Mouse (Mus musculus) kidney, embryonic 14.5 days (tissue): Measurements from ENCODE around the gene Tmem140. TPM values are rescaled to one million over a fixed set of nuclear protein-coding genes. Genes with fewer than 3 reads are reported as not detected.

ENCODE experiments used
- ATAC-seq: fragments of 200-750 bp; cut with Nextera tagmentation; 2 replicates; pipeline ENCODE4 v1.8.0; 2017; ENCODE audit warnings: moderate number of reproducible peaks, mild to moderate bottlenecking, moderate TSS enrichment, moderate library complexity; ENCODE audit not compliant: low FRiP score, low TSS enrichment
- H3K27ac ChIP-seq: fragments of 300-500 bp; sonication (generic); 2 replicates; pipeline ENCODE4 v1.5.1; 2014; ENCODE audit warnings: low read depth, mild to moderate bottlenecking, low read length, moderate library complexity, mixed read lengths
- H3K27me3 ChIP-seq: fragments of 300-500 bp; sonication (generic); 2 replicates; pipeline ENCODE4 v1.6.1; 2014; ENCODE audit warnings: mild to moderate bottlenecking, low read length; ENCODE audit not compliant: control insufficient read depth, insufficient read depth
- H3K36me3 ChIP-seq: fragments of 300-500 bp; sonication (generic); 2 replicates; pipeline ENCODE4 v1.6.1; 2014; ENCODE audit warnings: low read length, mixed read lengths; ENCODE audit not compliant: control insufficient read depth, insufficient read depth
- H3K4me1 ChIP-seq: fragments of 300-500 bp; sonication (generic); 2 replicates; pipeline ENCODE4 v1.6.1; 2014; ENCODE audit warnings: low read length, mixed read lengths; ENCODE audit not compliant: control insufficient read depth, insufficient read depth
- H3K4me2 ChIP-seq: fragments of 300-500 bp; sonication (generic); replicated peaks from 2 replicates; pipeline ENCODE4 v1.6.1; 2014; ENCODE audit warnings: low read depth, mild to moderate bottlenecking, low read length
- H3K4me3 ChIP-seq: fragments of 300-500 bp; sonication (generic); 2 replicates; pipeline ENCODE4 v1.5.1; 2014; ENCODE audit warnings: mild to moderate bottlenecking, low read length
- H3K9ac ChIP-seq: fragments of 300-500 bp; sonication (generic); 2 replicates; pipeline ENCODE4 v1.6.1; 2014; ENCODE audit warnings: low read depth, mild to moderate bottlenecking, low read length, moderate library complexity
- H3K9me3 ChIP-seq: fragments of 300-500 bp; sonication (generic); 2 replicates; pipeline ENCODE4 v1.6.1; 2016; ENCODE audit warnings: low read length; ENCODE audit not compliant: control insufficient read depth
- WGBS: fragments of 180-500 bp; shearing (Covaris S2); extraction: QIAGEN DNeasy Blood & Tissue Kit; methylation state at CpG from one replicate; pipeline ENCODE4 v1.1.7; 2014; 5-methylcytosine and 5-hydroxymethylcytosine counted together
- polyA plus RNA-seq: library from polyadenylated mRNA; unstranded; fragments of >200 nt; fragmentation: Nextera tagmentation; extraction: Ambion mirVana; gene quantifications from 2 replicates; pipeline ENCODE4 v1.2.1, GENCODE M21; 2014

The Tmem140 gene
- polyA plus RNA-seq, 1 experiment from 2014 or later: 0.64 TPM

- H3K36me3 ChIP-seq: peaks cover 25% of the 10 kb centered on the region
These were observed 17.0 kb downstream of the Tmem140 start for GRCm38 (mm10) chr6:34879911-34880475.

GRCm38 (mm10) chr6:34884724-34885123 is 21.8 kb downstream of the Tmem140 start:
- ATAC-seq: no peak
- 88% methylated on average over 7 of the region's 7 CpGs for WGBS
- peaks cover 38% of the 10 kb centered on the region for H3K36me3 ChIP-seq

More at GRCm38 (mm10) chr6:34879911-34880475, 17.0 kb downstream of the Tmem140 start:
- Histone ChIP-seq H3K4me2 (no peak overlapping the region), H3K27ac (no peak overlapping the region), H3K9me3 (no peaks in the 10 kb centered on the region), H3K9ac (no peak overlapping the region), H3K27me3 (no peaks in the 10 kb centered on the region), H3K4me3 (no peak overlapping the region), H3K4me1 (peaks cover 18% of the 10 kb centered on the region)
- no peak for ATAC-seq
- whole genome bisulfite sequencing: 53% methylated on average over 6 of the region's 6 CpGs

GRCm38 (mm10) chr6:34887131-34887850 is 24.3 kb downstream of the Tmem140 start:
- peaks cover 9% of the 10 kb centered on the region; the same call in 1 of the 2 replicates for H3K4me1 ChIP-seq
- H3K27ac ChIP-seq: no peak overlapping the region
- H3K9me3 ChIP-seq: no peaks in the 10 kb centered on the region
- ATAC-seq: no peak
- H3K9ac ChIP-seq: no peak overlapping the region
- H3K27me3 ChIP-seq: no peaks in the 10 kb centered on the region
- no peak overlapping the region for H3K4me3 ChIP-seq
- no peak overlapping the region for H3K4me2 ChIP-seq
- peaks cover 37% of the 10 kb centered on the region for H3K36me3 ChIP-seq
- WGBS: 78% methylated on average over 6 of the region's 6 CpGs

More at GRCm38 (mm10) chr6:34884724-34885123, 21.8 kb downstream of the Tmem140 start:
- no peaks in the 10 kb centered on the region for H3K9me3 ChIP-seq
- peaks cover 9% of the 10 kb centered on the region; the same call in 1 of the 2 replicates for H3K4me1 ChIP-seq
- no peak overlapping the region for H3K27ac ChIP-seq
- H3K4me2 ChIP-seq: no peak overlapping the region
- H3K4me3 ChIP-seq: no peak overlapping the region
- no peak overlapping the region for H3K9ac ChIP-seq
- no peaks in the 10 kb centered on the region for H3K27me3 ChIP-seq

- peaks cover 9% of the 10 kb centered on the region; the same call in 1 of the 2 replicates for H3K4me1 ChIP-seq
- no peaks in the 10 kb centered on the region for H3K27me3 ChIP-seq
- no peak overlapping the region for H3K9ac ChIP-seq
- no peak overlapping the region for H3K4me3 ChIP-seq
- WGBS: 36% methylated on average over 4 of the region's 4 CpGs
- no peak overlapping the region for H3K27ac ChIP-seq
- H3K4me2 ChIP-seq: no peak overlapping the region
- peak; percentile 88 for ATAC-seq
- no peaks in the 10 kb centered on the region for H3K9me3 ChIP-seq
- H3K36me3 ChIP-seq: peaks cover 45% of the 10 kb centered on the region
These were observed 26.2 kb downstream of the Tmem140 start for GRCm38 (mm10) chr6:34889185-34889584.

- Histone ChIP-seq H3K4me1 (no peaks in the 10 kb centered on the region), H3K36me3 (peaks cover 57% of the 10 kb centered on the region)
These were observed 32.6 kb downstream of the Tmem140 start for GRCm38 (mm10) chr6:34895569-34895968.

GRCm38 (mm10) chr6:34896168-34896780 is 33.3 kb downstream of the Tmem140 start:
- ATAC-seq: no peak; the same call in 1 of the 2 replicates
- peaks cover 59% of the 10 kb centered on the region for H3K36me3 ChIP-seq
- no peak overlapping the region; the same call in 1 of the 2 replicates for H3K9ac ChIP-seq
- no peak overlapping the region for H3K27ac ChIP-seq
- H3K4me2 ChIP-seq: no peak overlapping the region
- no peak overlapping the region for H3K4me3 ChIP-seq
- whole genome bisulfite sequencing: 65% methylated on average over 16 of the region's 16 CpGs
- no peaks in the 10 kb centered on the region for H3K9me3 ChIP-seq
- no peaks in the 10 kb centered on the region for H3K4me1 ChIP-seq
- H3K27me3 ChIP-seq: no peaks in the 10 kb centered on the region

More at GRCm38 (mm10) chr6:34895569-34895968, 32.6 kb downstream of the Tmem140 start:
- no peaks in the 10 kb centered on the region for H3K9me3 ChIP-seq
- no peak overlapping the region for H3K27ac ChIP-seq
- no peaks in the 10 kb centered on the region for H3K27me3 ChIP-seq
- H3K4me3 ChIP-seq: no peak overlapping the region
- H3K4me2 ChIP-seq: no peak overlapping the region
- no peak for ATAC-seq
- no peak overlapping the region for H3K9ac ChIP-seq
- WGBS: 84% methylated on average over 7 of the region's 7 CpGs

- H3K4me2 ChIP-seq: no peak overlapping the region
- no peak overlapping the region for H3K9ac ChIP-seq
- no peak overlapping the region for H3K4me3 ChIP-seq
- H3K9me3 ChIP-seq: no peaks in the 10 kb centered on the region
- no peaks in the 10 kb centered on the region for H3K4me1 ChIP-seq
- peaks cover 59% of the 10 kb centered on the region for H3K36me3 ChIP-seq
- ATAC-seq: no peak
- H3K27ac ChIP-seq: no peak overlapping the region
- WGBS: 94% methylated on average over 2 of the region's 2 CpGs
- H3K27me3 ChIP-seq: no peaks in the 10 kb centered on the region
These were observed 36.2 kb downstream of the Tmem140 start for GRCm38 (mm10) chr6:34899127-34899526.

GRCm38 (mm10) chr6:34900990-34901389 is 38.0 kb downstream of the Tmem140 start:
- Histone ChIP-seq H3K27me3 (no peaks in the 10 kb centered on the region), H3K4me2 (no peak overlapping the region), H3K9me3 (no peaks in the 10 kb centered on the region), H3K27ac (no peak overlapping the region), H3K36me3 (peaks cover 56% of the 10 kb centered on the region), H3K4me1 (no peaks in the 10 kb centered on the region), H3K4me3 (no peak overlapping the region), H3K9ac (no peak overlapping the region)
- ATAC-seq: no peak
- 74% methylated on average over 2 of the region's 2 CpGs for WGBS
